Mouse (Mus musculus) cerebellum, adult 11-12 months (tissue): ENCODE results near the gene Dhx30.
"Not testable (repeated sequence)": the region's sequence is repeated elsewhere in the genome, so short reads cannot be mapped to it uniquely, and the experiment has no call there.

Experiments
- DNase-seq: peaks from one replicate; pipeline ENCODE4 v3.0.0; 2022

Gene Dhx30

GRCm38 (mm10) chr9:110093303-110093702, 24.3 kb downstream of the Dhx30 start:
- no peak for DNase-seq

- no peak for DNase-seq
Observed at GRCm38 (mm10) chr9:110085693-110086092, 31.9 kb downstream of the Dhx30 start.

GRCm38 (mm10) chr9:110084201-110084964, 33.2 kb downstream of the Dhx30 start:
- no peak for DNase-seq

- DNase-seq, result no peak
Observed at GRCm38 (mm10) chr9:110081066-110081465, 36.6 kb downstream of the Dhx30 start.

- DNase-seq, result not testable (repeated sequence)
Observed at GRCm38 (mm10) chr9:110076468-110076867, 41.2 kb downstream of the Dhx30 start.

- peak; percentile 77 for DNase-seq
Observed at GRCm38 (mm10) chr9:110071843-110072242, 45.8 kb downstream of the Dhx30 start.

- DNase-seq, result no peak
Observed at GRCm38 (mm10) chr9:110071011-110071410, 46.6 kb downstream of the Dhx30 start.

GRCm38 (mm10) chr9:110070358-110070757, 47.3 kb downstream of the Dhx30 start:
- DNase-seq, result peak; percentile 82

- DNase-seq, result no peak
Observed at GRCm38 (mm10) chr9:110068745-110069144, 48.9 kb downstream of the Dhx30 start.

- no peak for DNase-seq
Observed at GRCm38 (mm10) chr9:110064641-110065040, 53.0 kb downstream of the Dhx30 start.

- DNase-seq, result no peak
Observed at GRCm38 (mm10) chr9:110062861-110063260, 54.8 kb downstream of the Dhx30 start.

GRCm38 (mm10) chr9:110062405-110062804, 55.2 kb downstream of the Dhx30 start:
- DNase-seq, result no peak

GRCm38 (mm10) chr9:110060761-110061160, 56.9 kb downstream of the Dhx30 start:
- no peak for DNase-seq

- DNase-seq, result no peak
Observed at GRCm38 (mm10) chr9:110057200-110057599, 60.4 kb downstream of the Dhx30 start.

- DNase-seq, result peak; percentile 47
Observed at GRCm38 (mm10) chr9:110054781-110055180, 62.8 kb downstream of the Dhx30 start.

GRCm38 (mm10) chr9:110054080-110054421, 63.6 kb downstream of the Dhx30 start:
- DNase-seq, result no peak

- DNase-seq, result peak; percentile 90
Observed at GRCm38 (mm10) chr9:110053305-110054079, 64.1 kb downstream of the Dhx30 start.

- peak; percentile 79 for DNase-seq
Observed at GRCm38 (mm10) chr9:110052951-110053304, 64.7 kb downstream of the Dhx30 start.

GRCm38 (mm10) chr9:110051869-110052661, 65.6 kb downstream of the Dhx30 start:
- peak; percentile 82 for DNase-seq

- DNase-seq, result no peak
Observed at GRCm38 (mm10) chr9:110051184-110051583, 66.4 kb downstream of the Dhx30 start.

- DNase-seq, result no peak
Observed at GRCm38 (mm10) chr9:110047857-110048256, 69.8 kb downstream of the Dhx30 start.

GRCm38 (mm10) chr9:110047260-110047659, 70.4 kb downstream of the Dhx30 start:
- no peak for DNase-seq

- no peak for DNase-seq
Observed at GRCm38 (mm10) chr9:110045763-110046377, 71.8 kb downstream of the Dhx30 start.
